Mouse (Mus musculus) embryonic facial prominence, embryonic 13.5 days (tissue): ENCODE data around the gene Tspan11. TPM values are rescaled to one million over a fixed set of nuclear protein-coding genes. Genes with fewer than 3 reads are reported as not detected.

Source experiments
- ATAC-seq: fragments of 200-750 bp; cut with Nextera tagmentation; 2 replicates; pipeline ENCODE4 v1.8.0; 2017; ENCODE audit warnings: low read depth; ENCODE audit not compliant: insufficient number of reproducible peaks, insufficient read depth, low FRiP score, low TSS enrichment
- H3K27ac ChIP-seq: fragments of 300-500 bp; sonication (generic); 2 replicates; pipeline ENCODE4 v1.5.1; 2015; ENCODE audit warnings: moderate library complexity, mild to moderate bottlenecking, inconsistent platforms
- H3K27me3 ChIP-seq: fragments of 300-500 bp; sonication (generic); 2 replicates; pipeline ENCODE4 v1.6.1; 2015; ENCODE audit warnings: mild to moderate bottlenecking, inconsistent platforms
- H3K36me3 ChIP-seq: fragments of 300-500 bp; sonication (generic); 2 replicates; pipeline ENCODE4 v1.6.1; 2015; ENCODE audit warnings: mild to moderate bottlenecking, inconsistent platforms
- H3K4me1 ChIP-seq: fragments of 300-500 bp; sonication (generic); 2 replicates; pipeline ENCODE4 v1.6.1; 2015; ENCODE audit warnings: inconsistent platforms
- H3K4me2 ChIP-seq: fragments of 300-500 bp; sonication (generic); 2 replicates; pipeline ENCODE4 v1.6.1; 2015; ENCODE audit warnings: moderate library complexity, mild to moderate bottlenecking, inconsistent platforms
- H3K4me3 ChIP-seq: fragments of 300-500 bp; sonication (generic); 2 replicates; pipeline ENCODE4 v1.5.1; 2015; ENCODE audit warnings: mild to moderate bottlenecking, inconsistent platforms
- H3K9ac ChIP-seq: fragments of 300-500 bp; sonication (generic); 2 replicates; pipeline ENCODE4 v1.6.1; 2015; ENCODE audit warnings: mild to moderate bottlenecking, inconsistent platforms
- H3K9me3 ChIP-seq: fragments of 300-500 bp; sonication (generic); 2 replicates; pipeline ENCODE4 v1.6.1; 2016; ENCODE audit warnings: inconsistent platforms
- WGBS: fragments of 180-500 bp; shearing (Covaris S2); methylation state at CpG from one replicate; pipeline ENCODE4 v1.1.7; 2015; ENCODE audit warnings: mixed read lengths; 5-methylcytosine and 5-hydroxymethylcytosine counted together
- polyA plus RNA-seq: library from polyadenylated mRNA; unstranded; fragments of >200 nt; fragmentation: Nextera tagmentation; extraction: Ambion mirVana; gene quantifications from 2 replicates; pipeline ENCODE4 v1.2.1, GENCODE M21; 2015

Tspan11 gene
- polyA plus RNA-seq, 1 experiment from 2014 or later = 30.3 TPM

DNA sequence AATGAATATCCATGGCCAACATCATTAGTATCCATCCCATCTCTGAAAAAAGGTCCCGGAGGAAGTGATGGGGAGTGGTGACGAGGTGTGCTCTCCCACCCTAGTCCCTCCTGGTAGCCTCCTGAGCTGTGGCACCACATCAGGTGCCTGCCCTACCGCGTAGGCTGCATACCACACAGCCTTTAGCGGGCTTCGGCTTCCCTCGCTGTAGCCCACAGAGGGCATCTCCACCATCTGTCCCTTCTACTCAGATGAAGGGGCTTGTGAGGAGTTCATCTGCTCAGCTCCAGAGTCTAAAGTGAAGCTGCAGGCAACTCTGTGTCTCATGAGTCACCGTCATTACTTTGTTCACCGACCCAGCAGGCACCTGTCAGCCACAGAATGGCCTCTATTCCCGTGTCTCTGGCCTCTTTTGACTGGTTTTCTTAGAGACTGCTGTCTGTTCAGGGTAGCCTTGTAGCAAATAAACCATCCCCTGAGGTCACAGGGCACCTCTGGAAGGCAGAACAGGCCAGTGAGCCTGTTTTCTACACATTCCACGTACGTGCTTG, 101.6 kb downstream of the Tspan11 start:
- Histone ChIP-seq H3K9me3 (no peaks in the 10 kb centered on the region), H3K36me3 (peaks cover 15% of the 10 kb centered on the region; the same call in 1 of the 2 replicates), H3K4me1 (peaks cover 42% of the 10 kb centered on the region), H3K9ac (no peak overlapping the region), H3K27ac (no peak overlapping the region), H3K4me3 (no peak overlapping the region), H3K4me2 (no peak overlapping the region), H3K27me3 (no peaks in the 10 kb centered on the region)
- WGBS = 86% methylated on average over 12 of the region's 12 CpGs
- no peak for ATAC-seq

DNA sequence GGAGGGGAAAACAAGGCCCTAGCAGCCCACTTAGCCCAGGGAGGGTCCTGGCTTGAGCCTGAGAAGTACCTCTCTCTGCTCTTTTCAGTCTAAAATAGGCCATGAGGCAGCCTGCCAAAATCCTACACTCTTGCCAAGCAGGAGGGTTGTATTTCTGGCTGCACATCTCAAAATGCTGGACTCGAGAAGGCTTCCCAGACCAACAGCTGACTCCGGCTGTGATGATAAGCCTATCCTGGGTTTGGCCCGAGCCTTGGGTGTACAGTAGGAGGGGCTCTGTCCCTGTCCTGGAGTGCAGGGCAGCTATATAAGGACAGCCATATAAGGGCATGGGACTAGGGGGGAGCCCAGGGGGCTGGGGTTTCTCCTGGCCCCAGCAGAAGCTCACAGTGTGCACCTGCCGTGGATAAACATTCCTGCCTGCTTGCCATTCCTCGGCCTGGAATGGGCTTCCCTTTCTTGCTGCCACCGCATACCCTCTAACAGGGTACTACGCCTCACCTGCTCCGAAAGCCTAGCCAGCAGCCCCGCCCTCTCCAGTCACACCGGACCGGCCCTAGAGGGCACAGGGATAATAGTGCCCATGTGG, 102.3 kb downstream of the Tspan11 start:
- Histone ChIP-seq H3K9ac (no peak overlapping the region), H3K27ac (no peak overlapping the region), H3K36me3 (peaks cover 12% of the 10 kb centered on the region; the same call in 1 of the 2 replicates), H3K4me3 (no peak overlapping the region), H3K9me3 (no peaks in the 10 kb centered on the region), H3K27me3 (no peaks in the 10 kb centered on the region), H3K4me1 (peaks cover 43% of the 10 kb centered on the region), H3K4me2 (no peak overlapping the region)
- WGBS = 63% methylated on average over 11 of the region's 11 CpGs
- peak; percentile 56; the same call in 1 of the 2 replicates for ATAC-seq

DNA sequence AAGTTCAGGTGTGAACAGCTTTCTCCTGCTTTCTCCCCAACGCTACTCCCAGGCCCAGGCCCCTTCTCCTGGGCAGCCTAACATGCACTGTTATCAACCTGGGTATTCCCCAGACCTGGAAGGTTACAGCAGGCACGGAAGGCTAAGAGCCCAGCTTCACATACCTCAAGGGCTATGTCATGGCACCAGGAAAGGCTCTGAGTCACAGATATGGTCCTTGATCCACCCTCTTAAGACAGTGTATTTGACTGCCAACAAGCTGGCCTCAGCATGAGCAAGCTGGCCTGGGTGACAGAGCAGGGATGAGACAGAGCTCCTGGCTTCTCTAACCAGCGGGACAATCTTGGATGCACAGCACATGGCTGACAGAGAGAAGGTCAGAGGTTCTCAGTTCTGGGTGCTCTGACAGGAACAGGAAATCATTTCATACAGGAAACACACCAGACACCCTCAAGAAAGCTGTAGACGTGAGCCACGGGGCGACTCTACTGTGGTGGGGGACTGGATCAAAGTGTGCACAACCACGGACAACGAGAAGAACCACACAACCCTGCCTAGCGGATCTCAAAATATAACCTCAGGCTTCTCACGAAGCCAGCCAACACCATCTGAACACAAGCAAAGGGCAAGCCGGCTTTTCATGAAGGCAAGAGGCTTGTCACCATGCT, 104.3 kb downstream of the Tspan11 start:
- peaks cover 28% of the 10 kb centered on the region for H3K4me1 ChIP-seq
- H3K4me3 ChIP-seq = no peak overlapping the region
- WGBS = 79% methylated on average over 11 of the region's 11 CpGs
- H3K9me3 ChIP-seq = no peaks in the 10 kb centered on the region
- no peak overlapping the region for H3K27ac ChIP-seq
- peaks cover 12% of the 10 kb centered on the region; the same call in 1 of the 2 replicates for H3K36me3 ChIP-seq
- no peaks in the 10 kb centered on the region for H3K27me3 ChIP-seq
- no peak for ATAC-seq
- no peak overlapping the region for H3K9ac ChIP-seq
- H3K4me2 ChIP-seq = no peak overlapping the region

DNA sequence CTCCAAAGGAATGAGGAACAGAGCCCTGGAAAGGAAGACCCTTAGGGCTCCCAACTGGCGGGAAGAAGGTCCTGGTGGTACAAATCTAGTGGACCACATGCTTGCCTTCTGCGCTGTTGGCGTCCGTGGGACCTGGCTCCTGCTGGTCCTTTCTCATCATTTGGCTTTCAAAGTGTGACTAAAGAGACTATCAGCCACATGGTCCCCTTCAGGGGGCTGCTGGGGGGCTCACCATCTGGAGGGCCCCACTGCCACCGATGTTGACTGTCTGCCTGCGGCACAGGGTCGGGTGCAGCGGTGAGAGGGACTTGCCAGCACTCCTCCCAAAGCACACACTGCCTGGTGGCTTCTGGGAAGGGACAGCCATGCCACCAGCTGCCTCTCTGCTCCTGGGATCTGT, 105.6 kb downstream of the Tspan11 start:
- no peaks in the 10 kb centered on the region for H3K27me3 ChIP-seq
- ATAC-seq = no peak
- no peak overlapping the region for H3K4me3 ChIP-seq
- H3K27ac ChIP-seq = no peak overlapping the region
- peaks cover 21% of the 10 kb centered on the region for H3K36me3 ChIP-seq
- H3K9me3 ChIP-seq = no peaks in the 10 kb centered on the region; the same call in 1 of the 2 replicates
- H3K4me2 ChIP-seq = no peak overlapping the region
- H3K9ac ChIP-seq = no peak overlapping the region
- 89% methylated on average over 8 of the region's 8 CpGs for WGBS
- H3K4me1 ChIP-seq = peaks cover 22% of the 10 kb centered on the region

DNA sequence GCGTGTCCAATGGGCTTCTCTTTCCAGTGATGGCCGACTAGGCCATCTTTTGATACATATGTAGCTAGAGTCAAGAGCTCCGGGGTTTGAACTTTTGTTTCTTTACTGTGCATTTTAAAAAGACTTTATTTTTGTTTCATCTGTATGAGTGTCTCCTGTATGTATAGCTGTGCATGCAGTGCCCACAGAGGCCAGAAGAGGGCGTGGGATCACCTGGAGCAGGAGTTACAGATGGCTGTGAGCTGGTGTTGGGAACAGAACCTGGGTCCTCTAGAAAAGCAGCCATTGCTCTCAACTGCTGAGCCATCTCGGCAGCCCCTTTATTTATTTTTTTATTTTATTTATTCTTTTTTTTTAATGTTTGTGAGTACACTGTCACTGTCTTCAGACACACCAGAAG, 109.5 kb downstream of the Tspan11 start:
- peaks cover 15% of the 10 kb centered on the region for H3K36me3 ChIP-seq
- no peak overlapping the region for H3K9ac ChIP-seq
- peaks cover 19% of the 10 kb centered on the region for H3K4me1 ChIP-seq
- WGBS = 81% methylated on average over 5 of the region's 5 CpGs
- ATAC-seq = no peak
- no peak overlapping the region for H3K4me2 ChIP-seq
- no peak overlapping the region for H3K27ac ChIP-seq
- no peaks in the 10 kb centered on the region for H3K27me3 ChIP-seq
- no peaks in the 10 kb centered on the region; the same call in 1 of the 2 replicates for H3K9me3 ChIP-seq
- no peak overlapping the region for H3K4me3 ChIP-seq

DNA sequence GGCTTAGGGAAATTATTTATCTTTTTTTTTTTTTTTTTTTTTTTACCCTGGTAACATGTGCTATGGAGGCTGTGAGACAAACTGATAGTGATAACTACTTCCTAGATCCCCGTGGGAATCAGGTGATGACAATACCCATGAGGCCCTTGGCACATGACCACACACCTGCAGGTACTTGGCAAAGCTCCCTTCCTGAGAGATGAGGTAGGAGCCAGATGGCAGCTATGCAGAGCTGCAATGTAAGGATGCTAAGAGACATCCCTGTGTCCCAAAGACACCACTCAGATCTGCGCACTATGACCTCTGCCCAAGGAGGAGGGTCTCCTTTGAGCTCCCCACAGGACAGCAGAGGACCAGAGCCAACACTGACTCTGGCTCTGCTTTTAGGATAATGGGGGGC, 111.7 kb downstream of the Tspan11 start:
- Histone ChIP-seq H3K27me3 (no peaks in the 10 kb centered on the region), H3K4me3 (no peak overlapping the region)
- WGBS = 91% methylated on average over 2 of the region's 2 CpGs

DNA sequence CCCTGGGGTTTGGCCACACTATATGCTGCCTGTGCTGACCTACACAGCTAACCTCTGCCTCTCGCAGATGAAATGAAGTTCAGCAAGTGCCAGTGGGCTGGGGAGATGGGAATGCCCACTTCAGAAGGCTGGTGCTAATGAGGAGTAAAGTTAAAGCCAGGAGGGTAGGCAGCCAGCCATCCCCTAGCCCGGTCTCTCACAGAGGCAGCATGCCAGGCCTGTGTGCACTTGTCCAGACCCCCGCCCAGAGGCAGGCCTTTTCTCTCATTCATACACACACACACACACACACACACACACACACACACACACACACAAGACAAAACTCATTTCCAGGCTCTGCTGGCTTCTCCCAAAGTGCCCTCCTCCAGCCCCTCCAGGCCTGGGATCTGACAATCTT, 113.4 kb downstream of the Tspan11 start:
- WGBS = 74% methylated on average over 3 of the region's 3 CpGs
- peaks cover 42% of the 10 kb centered on the region for H3K4me1 ChIP-seq

More for the DNA sequence above, 111.7 kb downstream of the Tspan11 start:
- no peak overlapping the region for H3K27ac ChIP-seq
- H3K36me3 ChIP-seq = peaks cover 10% of the 10 kb centered on the region
- H3K9me3 ChIP-seq = no peaks in the 10 kb centered on the region; the same call in 1 of the 2 replicates
- peaks cover 34% of the 10 kb centered on the region for H3K4me1 ChIP-seq
- H3K4me2 ChIP-seq = no peak overlapping the region
- ATAC-seq = no peak
- H3K9ac ChIP-seq = no peak overlapping the region

DNA sequence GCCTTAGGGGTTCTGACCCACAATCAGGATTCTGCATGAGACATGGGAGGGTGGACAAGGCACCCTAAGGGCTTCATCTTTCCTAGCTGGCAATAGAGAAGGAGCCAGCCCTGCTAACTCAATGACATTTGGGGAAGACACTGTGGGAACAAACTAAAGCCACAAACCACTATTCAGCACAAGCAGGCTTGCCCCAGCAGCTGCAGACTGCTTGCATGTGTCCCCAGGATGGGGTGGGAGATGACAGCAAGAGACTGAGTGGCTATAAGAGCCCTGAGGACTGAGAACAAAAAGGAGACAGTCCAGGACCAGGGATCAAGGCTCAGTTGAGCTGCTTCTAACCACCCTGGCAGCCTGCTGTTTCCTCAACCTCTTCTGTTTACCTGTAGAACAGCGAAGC, 114.2 kb downstream of the Tspan11 start:
- Histone ChIP-seq H3K9me3 (no peaks in the 10 kb centered on the region; the same call in 1 of the 2 replicates), H3K9ac (0 out of 2 replicates have a peak overlapping the region, but pooled peaks have one; percentile 2), H3K36me3 (peaks cover 10% of the 10 kb centered on the region), H3K4me2 (no peak overlapping the region), H3K4me3 (no peak overlapping the region), H3K27me3 (no peaks in the 10 kb centered on the region), H3K27ac (peak overlapping the region; percentile 60; the same call in 1 of the 2 replicates), H3K4me1 (peaks cover 49% of the 10 kb centered on the region)
- WGBS = 44% methylated on average over 1 of the region's 1 CpGs
- ATAC-seq = no peak

More for the DNA sequence above, 113.4 kb downstream of the Tspan11 start:
- H3K36me3 ChIP-seq = peaks cover 10% of the 10 kb centered on the region
- H3K4me3 ChIP-seq = no peak overlapping the region
- no peak overlapping the region for H3K27ac ChIP-seq
- H3K27me3 ChIP-seq = no peaks in the 10 kb centered on the region
- H3K9ac ChIP-seq = no peak overlapping the region
- no peak overlapping the region for H3K4me2 ChIP-seq
- no peaks in the 10 kb centered on the region; the same call in 1 of the 2 replicates for H3K9me3 ChIP-seq
- no peak for ATAC-seq

DNA sequence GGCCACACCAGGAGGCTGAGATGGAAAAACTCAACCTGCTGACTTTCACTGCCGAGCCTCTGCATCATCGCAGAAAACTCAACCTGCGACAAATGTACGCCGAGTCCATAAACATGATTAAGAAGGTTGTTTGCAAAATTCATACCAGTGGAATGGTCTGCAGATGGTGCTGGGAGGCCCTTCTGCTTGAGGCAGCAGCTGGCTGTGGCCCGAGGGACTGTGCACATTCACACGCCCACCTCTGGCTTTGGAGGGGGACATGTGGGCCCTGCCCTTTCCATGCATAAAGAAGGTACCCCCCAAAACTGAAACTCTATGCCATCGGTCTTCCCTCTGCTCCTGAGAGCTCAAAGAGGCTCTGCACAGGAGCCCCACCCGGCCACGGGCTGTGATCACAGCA, 114.7 kb downstream of the Tspan11 start:
- Histone ChIP-seq H3K9ac (0 out of 2 replicates have a peak overlapping the region, but pooled peaks have one; percentile 2), H3K4me2 (peak overlapping the region; percentile 3; the same call in 1 of the 2 replicates), H3K27ac (peak overlapping the region; percentile 60; the same call in 1 of the 2 replicates), H3K36me3 (peaks cover 10% of the 10 kb centered on the region), H3K27me3 (no peaks in the 10 kb centered on the region), H3K9me3 (no peaks in the 10 kb centered on the region; the same call in 1 of the 2 replicates), H3K4me3 (no peak overlapping the region), H3K4me1 (peaks cover 52% of the 10 kb centered on the region)
- ATAC-seq = no peak
- WGBS = 49% methylated on average over 10 of the region's 10 CpGs

DNA sequence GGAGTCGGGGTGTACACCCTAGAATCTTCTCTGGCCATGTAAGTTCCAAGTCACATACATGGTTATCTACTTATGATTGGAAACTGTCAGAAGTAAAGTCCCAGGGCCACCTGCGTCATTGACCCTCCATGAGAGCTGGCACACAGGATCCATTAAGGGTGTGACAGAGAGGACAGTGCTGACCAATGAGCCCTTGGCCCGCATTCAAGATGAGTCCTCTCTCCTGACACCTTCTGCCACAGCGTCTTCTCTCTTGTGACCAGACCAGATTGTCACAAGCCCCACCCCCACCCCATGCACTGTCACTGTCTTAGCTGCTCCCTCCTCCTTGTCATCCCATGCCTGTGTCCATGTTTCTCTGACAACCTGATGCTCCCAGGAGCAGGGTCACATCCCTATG, 115.3 kb downstream of the Tspan11 start:
- Histone ChIP-seq H3K27ac (no peak overlapping the region), H3K4me3 (no peak overlapping the region), H3K4me1 (peaks cover 58% of the 10 kb centered on the region), H3K27me3 (no peaks in the 10 kb centered on the region), H3K36me3 (peaks cover 4% of the 10 kb centered on the region), H3K9ac (no peak overlapping the region), H3K4me2 (no peak overlapping the region), H3K9me3 (no peaks in the 10 kb centered on the region)
- ATAC-seq = no peak
- 87% methylated on average over 4 of the region's 4 CpGs for WGBS

DNA sequence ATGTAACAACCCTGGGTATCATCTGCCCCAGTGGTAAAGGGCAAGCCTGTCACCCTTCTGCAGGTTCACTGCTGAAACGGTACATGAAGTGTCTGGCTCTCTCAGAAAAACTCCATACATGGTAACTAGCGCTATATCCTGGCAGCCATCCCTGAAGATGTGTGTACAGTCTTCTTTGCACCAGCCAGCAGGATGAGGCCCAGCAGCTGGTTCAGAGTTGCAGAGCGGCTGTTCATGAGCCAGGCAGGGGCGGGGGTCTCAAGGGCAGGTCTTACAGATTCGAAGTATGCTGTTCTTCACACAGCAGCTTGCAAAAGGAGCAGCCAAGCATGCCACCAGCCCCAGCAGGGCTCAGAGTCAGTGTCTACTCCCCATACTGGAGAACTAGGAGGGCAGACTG, 116.2 kb downstream of the Tspan11 start:
- no peaks in the 10 kb centered on the region for H3K27me3 ChIP-seq
- ATAC-seq = no peak
- H3K4me3 ChIP-seq = no peak overlapping the region
- H3K9me3 ChIP-seq = no peaks in the 10 kb centered on the region
- 59% methylated on average over 5 of the region's 5 CpGs for WGBS
- no peak overlapping the region for H3K4me2 ChIP-seq
- peaks cover 67% of the 10 kb centered on the region for H3K4me1 ChIP-seq
- H3K27ac ChIP-seq = no peak overlapping the region
- H3K9ac ChIP-seq = no peak overlapping the region
- no peaks in the 10 kb centered on the region for H3K36me3 ChIP-seq
